Mouse (Mus musculus): ENCODE results near the gene Wdr34.

DNA sequence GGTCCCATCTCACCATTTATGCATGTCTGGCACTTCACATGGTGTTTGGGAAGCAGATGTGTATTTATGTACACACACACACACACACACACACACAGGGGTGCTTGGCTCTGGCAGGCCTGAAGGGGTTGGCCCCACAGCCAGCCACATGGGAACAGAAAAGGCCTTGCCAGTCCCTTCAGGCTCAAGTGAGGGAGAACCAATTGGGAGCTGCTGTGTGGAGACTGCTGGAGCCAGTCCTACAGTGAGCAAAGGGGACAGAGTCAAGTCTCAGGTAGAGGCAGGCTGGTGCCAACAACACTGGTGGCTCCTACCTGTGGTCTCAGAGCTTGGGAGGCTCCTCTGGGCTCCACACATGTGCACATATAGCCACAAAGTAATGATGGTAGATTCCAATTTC is 9.0 kb downstream of the Wdr34 start:
- TF ChIP-seq POLR2A (IDR thresholded peaks at IDR 0.05; ENCODE audit: low read depth, low read length) (no peak), CTCF (IDR thresholded peaks at IDR 0.05; ENCODE audit: extremely low read depth, insufficient read length, insufficient replicate concordance, low read depth, low read length) (no peak)

Measured in small intestine, adult 2 months (tissue).